Mouse (Mus musculus) bone marrow, adult 2 months (tissue): ENCODE results near the gene Diaph3.

ENCODE experiments used
- CTCF ChIP-seq: fragments of 200-500 bp; IDR thresholded peaks from 2 replicates; pipeline ENCODE4 v1.5.1; 2011; ENCODE audit warnings: low read length, control low read depth; ENCODE audit not compliant: control insufficient read depth, insufficient read depth
- POLR2A ChIP-seq: fragments of 200-500 bp; IDR thresholded peaks from 2 replicates; pipeline ENCODE4 v1.6.1; 2011; ENCODE audit warnings: low read depth, mild to moderate bottlenecking, control low read depth, low read length, borderline replicate concordance; ENCODE audit not compliant: control insufficient read depth

- TF ChIP-seq POLR2A (no peak), CTCF (no peak)
These were observed 30.4 kb downstream of the Diaph3 start for GRCm38 (mm10) chr14:87110634-87111033.
